ENCODE assay signal across 30 mouse cellular contexts in the genomic region with DNA sequence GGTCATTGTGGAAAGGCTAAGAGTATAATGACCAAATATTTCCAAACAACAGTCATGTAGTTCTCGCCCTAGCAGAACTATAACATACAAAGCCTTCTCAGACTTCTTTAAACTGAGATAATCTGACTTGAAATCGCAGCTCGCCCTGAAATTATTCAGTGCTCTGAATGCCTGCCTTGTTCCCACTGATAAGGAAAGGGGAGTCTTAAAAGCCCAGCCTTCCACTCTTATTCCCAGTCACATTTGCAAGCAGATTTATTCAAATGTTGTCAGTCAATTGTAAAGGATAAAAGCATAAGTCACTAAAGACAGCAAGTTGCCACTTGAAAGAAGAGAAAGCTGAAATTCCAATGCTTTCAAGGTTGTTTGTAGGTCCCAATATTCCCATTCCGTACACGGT.
DNase-seq lines count a peak whose midpoint lies in the region; ATAC-seq and TF ChIP-seq lines count a peak whose summit lies in the region.
"Had no signal": no experiment of that assay in that cellular context is flagged by ENCODE, and none has a peak within 500 bp of the region (broad histone marks: within the 10 kb centered on the region; RNA-seq: fewer than 3 reads in every experiment).

No protein-coding gene starts in this region.

- H3K4me1 ChIP-seq in hindbrain, embryonic 13.5 days (replicated peaks), result 0 out of 2 replicates have a peak, but pooled peaks cover 6% of the 10 kb centered on the region
- H3K4me1 ChIP-seq in hindbrain, embryonic 16.5 days (ENCODE audit: control insufficient read depth, insufficient read depth, low read depth, low read length), result no peaks in the 10 kb centered on the region
- peaks cover 2% of the 10 kb centered on the region; the same call in 1 of the 2 replicates for H3K4me1 ChIP-seq in midbrain, embryonic 11.5 days (ENCODE audit: control insufficient read depth, insufficient read depth, low read length)
- H3K4me1 ChIP-seq in midbrain, postnatal 0 days (ENCODE audit: insufficient read depth, low read length), result no peaks in the 10 kb centered on the region
- H3K4me1 ChIP-seq in midbrain, embryonic 13.5 days (replicated peaks), result peaks cover 8% of the 10 kb centered on the region
- peaks cover 7% of the 10 kb centered on the region; the same call in 1 of the 2 replicates for H3K4me1 ChIP-seq in midbrain, embryonic 10.5 days
- H3K4me1 ChIP-seq in midbrain, embryonic 15.5 days, result peaks cover 8% of the 10 kb centered on the region
- H3K4me1 ChIP-seq: embryonic facial prominence, embryonic 13.5 days; embryonic facial prominence, embryonic 15.5 days; forebrain, embryonic 10.5 days had no signal

- WGBS in hindbrain, embryonic 13.5 days, result 40% methylated on average over 5 of the region's 5 CpGs
- WGBS in hindbrain, embryonic 16.5 days, result 45% methylated on average over 5 of the region's 5 CpGs
- 44% methylated on average over 5 of the region's 5 CpGs for WGBS in midbrain, embryonic 11.5 days
- 19% methylated on average over 5 of the region's 5 CpGs for WGBS in midbrain, postnatal 0 days
- WGBS in midbrain, embryonic 13.5 days, result 29% methylated on average over 5 of the region's 5 CpGs
- WGBS in midbrain, embryonic 10.5 days, result 57% methylated on average over 5 of the region's 5 CpGs
- 22% methylated on average over 5 of the region's 5 CpGs for WGBS in midbrain, embryonic 15.5 days

- DNase-seq in midbrain, embryonic 11.5 days (ENCODE audit: low spot score, missing footprints), result no peak
- no peak for DNase-seq in midbrain, postnatal 0 days (ENCODE audit: low spot score)
- no peak for DNase-seq in midbrain, embryonic 10.5 days (ENCODE audit: low spot score)
- DNase-seq in layer of hippocampus, adult 9-11 months, result no peak
- DNase-seq: adrenal gland, adult 8-10 months; adrenal gland, postnatal 14 days; adrenal gland, postnatal 36 days; B cell, adult 2 months; cerebellum, adult 11 months; cerebellum, adult 18-20 months; cerebellum, adult 8-10 months; cerebellum, adult 9-11 months; cerebellum, postnatal 14 days; cerebellum, postnatal 36 days; embryo, embryonic 11 days had no signal

- no peak overlapping the region for H3K9ac ChIP-seq in hindbrain, embryonic 13.5 days
- no peak overlapping the region for H3K9ac ChIP-seq in hindbrain, embryonic 16.5 days (ENCODE audit: low read depth, low read length)
- no peak overlapping the region for H3K9ac ChIP-seq in midbrain, embryonic 11.5 days (ENCODE audit: low read length)
- no peak overlapping the region for H3K9ac ChIP-seq in midbrain, postnatal 0 days (replicated peaks; ENCODE audit: low read length, poor library complexity, severe bottlenecking)
- H3K9ac ChIP-seq in midbrain, embryonic 13.5 days (replicated peaks), result no peak overlapping the region
- H3K9ac ChIP-seq in midbrain, embryonic 15.5 days, result no peak overlapping the region
- H3K9ac ChIP-seq: embryonic facial prominence, embryonic 13.5 days; embryonic facial prominence, embryonic 15.5 days; forebrain, embryonic 12.5 days had no signal

- H3K36me3 ChIP-seq in hindbrain, embryonic 13.5 days, result no peaks in the 10 kb centered on the region
- H3K36me3 ChIP-seq in hindbrain, embryonic 16.5 days (ENCODE audit: control insufficient read depth, insufficient read depth, low read length), result no peaks in the 10 kb centered on the region
- no peaks in the 10 kb centered on the region for H3K36me3 ChIP-seq in midbrain, embryonic 11.5 days (ENCODE audit: control insufficient read depth, insufficient read depth, low read length)
- H3K36me3 ChIP-seq in midbrain, postnatal 0 days (ENCODE audit: insufficient read depth, low read length), result no peaks in the 10 kb centered on the region
- H3K36me3 ChIP-seq in midbrain, embryonic 13.5 days, result no peaks in the 10 kb centered on the region
- H3K36me3 ChIP-seq in midbrain, embryonic 10.5 days, result no peaks in the 10 kb centered on the region
- no peaks in the 10 kb centered on the region for H3K36me3 ChIP-seq in midbrain, embryonic 15.5 days (replicated peaks)
- H3K36me3 ChIP-seq: embryonic facial prominence, embryonic 13.5 days; embryonic facial prominence, embryonic 15.5 days; forebrain, embryonic 10.5 days; forebrain, embryonic 12.5 days; G1E had no signal

- no peak overlapping the region for H3K4me2 ChIP-seq in hindbrain, embryonic 13.5 days
- H3K4me2 ChIP-seq in hindbrain, embryonic 16.5 days (ENCODE audit: low read length), result no peak overlapping the region
- no peak overlapping the region for H3K4me2 ChIP-seq in midbrain, embryonic 11.5 days
- no peak overlapping the region for H3K4me2 ChIP-seq in midbrain, postnatal 0 days (ENCODE audit: low read depth, low read length, poor library complexity, severe bottlenecking)
- H3K4me2 ChIP-seq in midbrain, embryonic 13.5 days (replicated peaks), result no peak overlapping the region
- H3K4me2 ChIP-seq in midbrain, embryonic 15.5 days, result no peak overlapping the region
- H3K4me2 ChIP-seq: embryonic facial prominence, embryonic 13.5 days; embryonic facial prominence, embryonic 15.5 days; forebrain, embryonic 12.5 days had no signal

- no peak for TF ChIP-seq CTCF in midbrain, postnatal 0 days (IDR thresholded peaks at IDR 0.05)

- no peaks in the 10 kb centered on the region for H3K27me3 ChIP-seq in hindbrain, embryonic 13.5 days
- no peaks in the 10 kb centered on the region for H3K27me3 ChIP-seq in hindbrain, embryonic 16.5 days (replicated peaks; ENCODE audit: control insufficient read depth, insufficient read depth, low read length)
- no peaks in the 10 kb centered on the region for H3K27me3 ChIP-seq in midbrain, embryonic 11.5 days (ENCODE audit: control insufficient read depth, insufficient read depth, low read length)
- H3K27me3 ChIP-seq in midbrain, postnatal 0 days (ENCODE audit: insufficient read depth, low read length), result no peaks in the 10 kb centered on the region
- no peaks in the 10 kb centered on the region for H3K27me3 ChIP-seq in midbrain, embryonic 13.5 days
- H3K27me3 ChIP-seq in midbrain, embryonic 10.5 days (ENCODE audit: low read depth, poor library complexity, severe bottlenecking), result no peaks in the 10 kb centered on the region
- H3K27me3 ChIP-seq in midbrain, embryonic 15.5 days (replicated peaks), result no peaks in the 10 kb centered on the region
- H3K27me3 ChIP-seq: CH12.LX; embryonic facial prominence, embryonic 13.5 days; embryonic facial prominence, embryonic 15.5 days; forebrain, embryonic 12.5 days; Patski had no signal

- no peaks in the 10 kb centered on the region for H3K9me3 ChIP-seq in hindbrain, embryonic 13.5 days
- H3K9me3 ChIP-seq in hindbrain, embryonic 16.5 days (ENCODE audit: control insufficient read depth, low read length), result no peaks in the 10 kb centered on the region
- no peaks in the 10 kb centered on the region for H3K9me3 ChIP-seq in midbrain, embryonic 11.5 days (ENCODE audit: control insufficient read depth, low read length)
- no peaks in the 10 kb centered on the region for H3K9me3 ChIP-seq in midbrain, postnatal 0 days (ENCODE audit: low read length)
- H3K9me3 ChIP-seq in midbrain, embryonic 13.5 days, result no peaks in the 10 kb centered on the region
- H3K9me3 ChIP-seq in midbrain, embryonic 10.5 days (replicated peaks), result no peaks in the 10 kb centered on the region
- no peaks in the 10 kb centered on the region for H3K9me3 ChIP-seq in midbrain, embryonic 15.5 days
- H3K9me3 ChIP-seq: embryonic facial prominence, embryonic 13.5 days; embryonic facial prominence, embryonic 15.5 days; forebrain, embryonic 10.5 days; forebrain, embryonic 12.5 days; G1E had no signal

- H3K4me3 ChIP-seq in hindbrain, embryonic 13.5 days, result no peak overlapping the region
- no peak overlapping the region for H3K4me3 ChIP-seq in hindbrain, embryonic 16.5 days (ENCODE audit: low read length)
- no peak overlapping the region for H3K4me3 ChIP-seq in midbrain, embryonic 11.5 days (ENCODE audit: low read depth, low read length)
- no peak overlapping the region for H3K4me3 ChIP-seq in midbrain, postnatal 0 days (ENCODE audit: low read depth, low read length)
- no peak overlapping the region for H3K4me3 ChIP-seq in midbrain, embryonic 13.5 days (replicated peaks)
- no peak overlapping the region for H3K4me3 ChIP-seq in midbrain, embryonic 10.5 days
- no peak overlapping the region for H3K4me3 ChIP-seq in midbrain, embryonic 15.5 days
- H3K4me3 ChIP-seq: embryonic facial prominence, embryonic 13.5 days; embryonic facial prominence, embryonic 15.5 days; erythroblast, embryonic 14.5 days; forebrain, embryonic 10.5 days; forebrain, embryonic 12.5 days had no signal

- H3K27ac ChIP-seq in hindbrain, embryonic 13.5 days, result peak overlapping the region; percentile 25; the same call in 1 of the 2 replicates
- H3K27ac ChIP-seq in hindbrain, embryonic 16.5 days (ENCODE audit: low read depth, low read length), result no peak overlapping the region
- H3K27ac ChIP-seq in midbrain, embryonic 11.5 days (ENCODE audit: low read depth, low read length), result no peak overlapping the region
- H3K27ac ChIP-seq in midbrain, postnatal 0 days (ENCODE audit: low read depth, low read length), result no peak overlapping the region
- H3K27ac ChIP-seq in midbrain, embryonic 13.5 days, result 0 out of 2 replicates have a peak overlapping the region, but pooled peaks have one; percentile 0
- H3K27ac ChIP-seq in midbrain, embryonic 10.5 days (replicated peaks), result no peak overlapping the region
- H3K27ac ChIP-seq in midbrain, embryonic 15.5 days, result peak overlapping the region; percentile 24; the same call in 1 of the 2 replicates
- H3K27ac ChIP-seq: embryonic facial prominence, embryonic 13.5 days; embryonic facial prominence, embryonic 15.5 days; forebrain, embryonic 10.5 days; forebrain, embryonic 12.5 days had no signal

- ATAC-seq in hindbrain, embryonic 13.5 days (ENCODE audit: low FRiP score), result no peak
- no peak for ATAC-seq in hindbrain, embryonic 16.5 days
- peak; percentile 57; the same call in 1 of the 2 replicates for ATAC-seq in midbrain, embryonic 11.5 days (ENCODE audit: low FRiP score)
- no peak for ATAC-seq in midbrain, postnatal 0 days (ENCODE audit: low FRiP score)
- no peak for ATAC-seq in midbrain, embryonic 13.5 days
- ATAC-seq in midbrain, embryonic 15.5 days (replicated peaks), result 0 out of 2 replicates have a peak, but pooled peaks have one; percentile 37
- ATAC-seq: activated CD4-positive, CD25-positive, alpha-beta regulatory T cell, adult 4 months; CD4-positive, CD25-positive, alpha-beta regulatory T cell, adult 4 months; forebrain, embryonic 14.5 days; Patski had no signal

Comparison
In these comparisons a context has a peak if more than half of its experiments do, and no peak if none do; other contexts are left out.
1. ATAC-seq: peak in midbrain, embryonic 11.5 days (single experiment) and midbrain, embryonic 15.5 days (single experiment); none in hindbrain, embryonic 13.5 days (single experiment), hindbrain, embryonic 16.5 days (single experiment), midbrain, postnatal 0 days (single experiment) and midbrain, embryonic 13.5 days (single experiment).
2. H3K27ac ChIP-seq: peak in hindbrain, embryonic 13.5 days (single experiment), midbrain, embryonic 13.5 days (single experiment) and midbrain, embryonic 15.5 days (single experiment); none in hindbrain, embryonic 16.5 days (single experiment), midbrain, embryonic 11.5 days (single experiment), midbrain, postnatal 0 days (single experiment) and midbrain, embryonic 10.5 days (single experiment).